Mouse (Mus musculus) cerebellum, adult 2 months (tissue): ENCODE measurements around the gene Zpr1. TPM values are rescaled to one million over a fixed set of nuclear protein-coding genes. Genes with fewer than 3 reads are reported as not detected.

Experiments used
- DNase-seq, 2 experiments: peaks; one replicate each; pipeline ENCODE4 v3.0.0; 2021
- H3K27ac ChIP-seq: fragments of 200-500 bp; 2 replicates; pipeline ENCODE4 v1.5.1; 2012; ENCODE audit warnings: low read length, control low read depth, inconsistent platforms; ENCODE audit not compliant: insufficient read depth
- H3K27me3 ChIP-seq: fragments of 200-500 bp; 2 replicates; pipeline ENCODE4 v1.6.1; 2012; ENCODE audit warnings: inconsistent platforms, mild to moderate bottlenecking, low read length, moderate library complexity; ENCODE audit not compliant: control insufficient read depth, insufficient read depth
- H3K4me1 ChIP-seq: fragments of 200-500 bp; 2 replicates; pipeline ENCODE4 v1.6.1; 2011; ENCODE audit warnings: low read length; ENCODE audit not compliant: control insufficient read depth, insufficient read depth
- H3K4me3 ChIP-seq: fragments of 200-500 bp; replicated peaks from 2 replicates; pipeline ENCODE3; 2011; ENCODE audit warnings: mild to moderate bottlenecking, low read depth, low read length, control low read depth; ENCODE audit not compliant: insufficient read depth
- CTCF ChIP-seq: fragments of 200-500 bp; IDR thresholded peaks from 2 replicates; pipeline ENCODE4 v1.5.1; 2011; ENCODE audit warnings: low read depth, mild to moderate bottlenecking, control low read depth, low read length, moderate library complexity, borderline replicate concordance; ENCODE audit not compliant: insufficient read depth
- POLR2A ChIP-seq: fragments of 200-500 bp; IDR thresholded peaks from 2 replicates; pipeline ENCODE4 v1.6.1; 2011; ENCODE audit warnings: low read length, control low read depth, borderline replicate concordance; ENCODE audit not compliant: insufficient read depth
- WGBS: fragments of 180-500 bp; shearing (Covaris S2); methylation state at CpG from one replicate; pipeline ENCODE4 v1.1.7; 2018; 5-methylcytosine and 5-hydroxymethylcytosine counted together
- polyA plus RNA-seq: library from polyadenylated mRNA; depleted of rRNA; stranded (reverse); fragments of >200 nt; gene quantifications from 2 replicates; pipeline ENCODE4 v1.2.3, GENCODE M21; 2012; rRNA removed

Zpr1 gene
- polyA plus RNA-seq, result 37.9 and 40.3 TPM in 2 replicates

- no peaks in the 10 kb centered on the region for H3K4me1 ChIP-seq
- no peaks in the 10 kb centered on the region for H3K27me3 ChIP-seq
- TF ChIP-seq POLR2A (peak; percentile 76; the same call in 1 of the 2 replicates), CTCF (peak; percentile 44; the same call in 1 of the 2 replicates)
- H3K27ac ChIP-seq, result no peak within 1 kb of the TSS
- peak; percentile 87 to 89 for DNase-seq
- 4% methylated on average over 45 of the region's 45 CpGs for WGBS
- peak within 1 kb of the TSS; percentile 75 for H3K4me3 ChIP-seq
These were observed at the start of gene Zpr1 for GRCm38 (mm10) chr9:46272677-46273454. Gene Zpr1 (plus strand): TSS chr9:46273064.

GRCm38 (mm10) chr9:46223090-46223489, 49.8 kb upstream of the Zpr1 start:
- TF ChIP-seq POLR2A (no peak), CTCF (no peak)
- 60% methylated on average over 6 of the region's 6 CpGs for WGBS
- Histone ChIP-seq H3K27ac (no peak overlapping the region), H3K4me3 (no peak overlapping the region), H3K27me3 (no peaks in the 10 kb centered on the region), H3K4me1 (no peaks in the 10 kb centered on the region)
- DNase-seq, result no peak

- no peak for DNase-seq
- no peaks in the 10 kb centered on the region for H3K4me1 ChIP-seq
- no peak for TF ChIP-seq POLR2A
- no peak for TF ChIP-seq CTCF
- no peaks in the 10 kb centered on the region for H3K27me3 ChIP-seq
- no peak overlapping the region for H3K27ac ChIP-seq
- 84% methylated on average over 3 of the region's 3 CpGs for WGBS
- no peak overlapping the region for H3K4me3 ChIP-seq
These were observed 48.8 kb upstream of the Zpr1 start for GRCm38 (mm10) chr9:46224101-46224500.

DNA sequence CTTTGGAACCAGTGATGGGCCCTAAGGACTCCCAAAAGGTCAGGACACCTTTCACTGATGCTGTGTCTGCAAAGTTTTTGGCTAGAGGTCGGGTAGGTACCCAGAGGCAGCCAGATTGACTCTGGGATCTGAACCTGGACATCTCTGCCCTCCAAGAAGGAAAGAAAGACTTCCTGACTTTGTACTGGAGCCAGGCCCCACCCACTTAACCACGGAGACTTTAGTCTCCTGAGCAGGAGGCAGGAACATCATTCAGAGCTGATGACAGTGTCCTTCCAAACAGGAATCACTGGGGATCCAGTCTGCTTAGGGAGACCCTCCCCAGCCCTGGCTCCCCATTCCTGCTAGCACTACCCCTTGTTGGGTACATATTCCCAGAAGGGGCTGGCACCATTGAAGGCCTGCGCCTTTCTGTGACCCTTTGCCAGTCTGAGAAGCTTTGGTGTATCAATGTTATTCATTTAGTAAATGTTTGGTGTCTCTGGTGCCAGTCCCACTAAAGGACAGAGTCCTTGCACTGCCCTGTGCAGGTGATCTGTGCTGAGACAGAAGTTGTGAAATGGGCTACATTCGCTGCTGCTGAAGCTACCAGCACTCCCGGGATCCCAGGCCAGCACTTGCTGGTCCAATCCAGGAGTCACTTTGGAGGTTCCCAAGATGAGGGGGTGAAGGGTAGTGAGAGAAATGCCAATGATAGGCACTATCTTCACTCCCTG, 47.8 kb upstream of the Zpr1 start:
- 60% methylated on average over 5 of the region's 5 CpGs for WGBS

DNA sequence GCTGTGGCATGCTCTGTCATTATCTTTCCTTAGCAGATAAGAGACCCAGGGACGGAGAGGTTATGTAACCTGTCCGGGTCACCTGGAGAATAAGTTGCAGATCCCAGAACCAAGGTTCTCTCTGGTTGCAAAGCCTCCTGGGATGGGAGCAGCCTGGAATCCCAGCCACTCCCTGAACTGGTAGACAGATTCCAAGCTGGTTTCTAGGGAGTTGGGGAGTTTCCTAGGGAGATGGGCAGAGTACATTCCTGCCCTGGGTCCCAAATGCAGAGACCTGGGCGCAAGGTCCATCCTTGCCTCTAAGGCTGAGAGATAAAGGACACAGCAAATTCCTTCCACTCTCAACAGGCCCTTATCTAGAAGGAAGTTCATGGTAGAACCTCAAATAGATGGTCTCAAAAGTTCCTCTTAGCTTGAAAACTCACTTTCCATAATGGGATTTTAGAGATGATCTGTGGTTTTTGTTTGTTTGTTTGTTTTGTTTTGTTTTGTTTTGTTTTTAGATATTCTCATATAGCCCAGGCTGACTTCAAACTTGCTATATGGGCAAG, 45.7 kb upstream of the Zpr1 start:
- TF ChIP-seq CTCF (no peak), POLR2A (no peak)
- H3K27ac ChIP-seq, result no peak overlapping the region
- peaks cover 7% of the 10 kb centered on the region; the same call in 1 of the 2 replicates for H3K4me1 ChIP-seq
- DNase-seq, result no peak
- 88% methylated on average over 3 of the region's 3 CpGs for WGBS
- no peak overlapping the region for H3K4me3 ChIP-seq
- H3K27me3 ChIP-seq, result no peaks in the 10 kb centered on the region

More for the DNA sequence above, 47.8 kb upstream of the Zpr1 start:
- no peak overlapping the region for H3K27ac ChIP-seq
- TF ChIP-seq POLR2A (no peak), CTCF (no peak)
- H3K4me3 ChIP-seq, result no peak overlapping the region
- DNase-seq, result no peak
- H3K27me3 ChIP-seq, result no peaks in the 10 kb centered on the region
- peaks cover 4% of the 10 kb centered on the region; the same call in 1 of the 2 replicates for H3K4me1 ChIP-seq

DNA sequence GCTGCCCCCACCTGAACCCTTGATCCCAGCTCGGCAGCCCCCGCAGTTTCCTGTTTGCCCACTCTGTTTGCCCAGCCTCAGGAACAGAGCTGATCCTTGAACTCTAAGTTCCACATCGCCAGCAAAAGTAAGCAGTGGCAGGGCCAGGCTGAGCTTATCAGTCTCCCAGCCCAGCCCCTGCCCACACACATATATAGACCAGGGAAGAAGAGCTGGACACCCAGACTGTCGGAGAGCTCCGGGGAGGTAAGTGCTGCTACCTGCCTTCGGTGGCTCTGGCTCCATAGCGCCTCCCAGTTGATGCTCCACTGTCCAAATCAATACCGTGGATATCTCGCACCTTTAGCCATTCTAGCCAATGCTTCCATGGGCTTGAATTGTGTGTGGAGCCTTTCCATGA, 44.4 kb upstream of the Zpr1 start, which contains the start of gene Apoa1:
Gene Apoa1, plus strand, starts transcription at position 90 of the 400 bp plus-strand sequence.
- WGBS, result 74% methylated on average over 9 of the region's 9 CpGs
- Histone ChIP-seq H3K27ac (no peak within 1 kb of the TSS), H3K4me3 (peak within 1 kb of the TSS; percentile 68), H3K4me1 (peaks cover 7% of the 10 kb centered on the region; the same call in 1 of the 2 replicates), H3K27me3 (no peaks in the 10 kb centered on the region)
- no peak for TF ChIP-seq CTCF
- DNase-seq, result no peak

DNA sequence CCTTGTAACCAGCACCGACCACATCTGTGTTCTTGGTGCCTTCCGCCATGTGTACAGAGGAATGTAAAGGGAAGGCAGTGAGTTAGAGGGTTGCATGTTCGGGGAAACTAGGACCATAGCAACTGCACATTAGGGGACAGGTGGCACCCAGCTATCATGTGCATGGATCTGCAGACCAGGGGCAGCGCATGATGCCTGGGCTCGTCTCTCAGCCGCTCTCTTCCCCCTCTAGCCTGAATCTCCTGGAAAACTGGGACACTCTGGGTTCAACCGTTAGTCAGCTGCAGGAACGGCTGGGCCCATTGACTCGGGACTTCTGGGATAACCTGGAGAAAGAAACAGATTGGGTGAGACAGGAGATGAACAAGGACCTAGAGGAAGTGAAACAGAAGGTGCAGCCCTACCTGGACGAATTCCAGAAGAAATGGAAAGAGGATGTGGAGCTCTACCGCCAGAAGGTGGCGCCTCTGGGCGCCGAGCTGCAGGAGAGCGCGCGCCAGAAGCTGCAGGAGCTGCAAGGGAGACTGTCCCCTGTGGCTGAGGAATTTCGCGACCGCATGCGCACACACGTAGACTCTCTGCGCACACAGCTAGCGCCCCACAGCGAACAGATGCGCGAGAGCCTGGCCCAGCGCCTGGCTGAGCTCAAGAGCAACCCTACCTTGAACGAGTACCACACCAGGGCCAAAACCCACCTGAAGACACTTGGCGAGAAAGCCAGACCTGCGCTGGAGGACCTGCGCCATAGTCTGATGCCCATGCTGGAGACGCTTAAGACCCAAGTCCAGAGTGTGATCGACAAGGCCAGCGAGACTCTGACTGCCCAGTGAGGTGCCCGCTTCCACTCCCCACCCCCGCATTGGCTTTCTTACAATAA, 43.1 kb upstream of the Zpr1 start:
- 11% methylated on average over 37 of the region's 37 CpGs for WGBS

More for the DNA sequence above, 43.1 kb upstream of the Zpr1 start:
- Histone ChIP-seq H3K4me1 (peaks cover 12% of the 10 kb centered on the region), H3K27me3 (no peaks in the 10 kb centered on the region), H3K27ac (peak overlapping the region; percentile 45), H3K4me3 (peak overlapping the region; percentile 68)
- peak; percentile 90 to 92 for DNase-seq
- TF ChIP-seq POLR2A (peak; percentile 60), CTCF (peak; percentile 72)
